Mouse (Mus musculus) C3H10T1/2 (cell line): ENCODE measurements around the gene C130032M10Rik. TPM values are rescaled to one million over a fixed set of nuclear protein-coding genes. Genes with fewer than 3 reads are reported as not detected.

Experiments used
- polyA plus RNA-seq, 2 experiments: library from polyadenylated mRNA; unstranded; fragments of >200 nt; fragmentation: generic; extraction: Trizol; gene quantifications; one replicate each; pipeline ENCODE4 v1.2.1; 2012; ENCODE audit warnings: missing spikeins in 2 of 2

C130032M10Rik gene
- polyA plus RNA-seq: not detected

GRCm38 (mm10) chr9:114515364-114515763 lies at the start of gene C130032M10Rik:
Gene C130032M10Rik, plus strand, starts transcription at chr9:114515697.

GRCm38 (mm10) chr9:114504816-114505215 lies 10.7 kb upstream of the C130032M10Rik start, which contains the start of gene Ccr4:
Gene Ccr4, minus strand, starts transcription at chr9:114504916.

GRCm38 (mm10) chr9:114563761-114564606 lies 48.5 kb downstream of the C130032M10Rik start, which contains the start of gene Trim71:
Gene Trim71, minus strand, starts transcription at chr9:114564369.

Other genes starting within 250 kb of the C130032M10Rik start
- not detected for gene Bcl2a1c, start 185.6 kb upstream of the C130032M10Rik start, polyA plus RNA-seq
- 100 to 1,000 TPM; 155 to 278 TPM for gene Crtap, start 125.0 kb upstream of the C130032M10Rik start, polyA plus RNA-seq
- 10 to 100 TPM; 15.7 to 50.5 TPM for gene Glb1, start 114.6 kb upstream of the C130032M10Rik start, polyA plus RNA-seq
- 1 to 10 TPM in 1 of 2 experiments, under 1 TPM in 1; 0.36 to 1.5 TPM for gene Tmppe, start 114.6 kb upstream of the C130032M10Rik start, polyA plus RNA-seq
- gene Ccr4, start 10.8 kb upstream of the C130032M10Rik start, polyA plus RNA-seq: not detected
- gene Trim71, start 48.7 kb downstream of the C130032M10Rik start, polyA plus RNA-seq: not detected
- gene Cnot10, start 124.5 kb downstream of the C130032M10Rik start, polyA plus RNA-seq: 10 to 100 TPM in 1 of 2 experiments, 1 to 10 TPM in 1; 8.4 to 30.7 TPM
- gene Dync1li1, start 173.1 kb downstream of the C130032M10Rik start, polyA plus RNA-seq: 10 to 100 TPM in 1 of 2 experiments, 1 to 10 TPM in 1; 3.0 to 22.2 TPM
- 1 to 10 TPM in 1 of 2 experiments, under 1 TPM in 1; 0.66 to 9.0 TPM for gene Cmtm6, start 215.4 kb downstream of the C130032M10Rik start, polyA plus RNA-seq